Mouse (Mus musculus): ENCODE measurements around the gene Hipk1. TPM values are rescaled to one million over a fixed set of nuclear protein-coding genes. Genes with fewer than 3 reads are reported as not detected.
A peak's percentile ranks its signal among the peaks of the same experiment; 100 is the strongest.

Hipk1 gene
- total RNA-seq, 1 experiment = 21.8 TPM

DNA sequence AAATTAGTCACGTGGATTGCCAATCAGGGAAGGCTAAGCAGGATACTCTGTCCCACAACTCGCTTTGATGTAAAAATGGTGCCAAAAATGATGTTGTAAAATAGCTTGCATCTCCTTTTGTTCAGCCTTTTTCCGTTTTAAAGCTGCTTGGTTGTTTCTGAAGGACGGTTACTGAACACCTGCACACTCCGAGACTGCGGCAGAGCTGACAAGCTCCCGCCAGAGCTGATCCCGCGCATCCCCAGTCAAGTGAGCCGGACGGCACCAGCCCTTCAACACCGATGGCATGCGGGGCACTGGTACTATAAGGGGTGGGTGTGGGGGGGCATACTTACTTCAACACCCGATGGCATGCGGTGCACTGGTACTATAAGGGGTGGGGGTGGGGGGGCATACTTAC, 17.4 kb downstream of the Hipk1 start:
- no peak overlapping the region for H3K4me3 ChIP-seq (ENCODE audit: insufficient read depth in 1 of 2, low read depth in 1 of 2, low read length in 2 of 2, poor library complexity in 1 of 2, severe bottlenecking in 1 of 2)
- peaks cover 2% of the 10 kb centered on the region; the same call in 1 of the 2 replicates for H3K36me3 ChIP-seq (ENCODE audit: control insufficient read depth, insufficient read depth, low read length, poor library complexity, severe bottlenecking)
- H3K27ac ChIP-seq (ENCODE audit: insufficient read depth, low read depth, low read length, poor library complexity, severe bottlenecking) = no peak overlapping the region
- DNase-seq (ENCODE audit: low read depth, low spot score) = no peak
- in situ Hi-C loops (cut with MboI; ENCODE audit: low sequenced_read_pairs in 2 of 2, unreplicated experiment in 2 of 2) = no loop called here
- no peak overlapping the region; the same call in 1 of the 2 replicates for H3K9ac ChIP-seq (ENCODE audit: insufficient read depth, low read depth, low read length, poor library complexity, severe bottlenecking)
- no peaks in the 10 kb centered on the region for H3K9me3 ChIP-seq (ENCODE audit: control insufficient read depth, insufficient read depth, low read depth, low read length)
- TF ChIP-seq MAFK (IDR thresholded peaks at IDR 0.05; ENCODE audit: insufficient read depth, low read depth, low read length) (no peak), CHD2 (IDR thresholded peaks at IDR 0.05; ENCODE audit: low read depth, low read length) (no peak), HCFC1 (IDR thresholded peaks at IDR 0.05; ENCODE audit: borderline replicate concordance, insufficient read depth, low read length) (no peak), ZNF384 (IDR thresholded peaks at IDR 0.05; ENCODE audit: low read depth, low read length) (no peak), ZC3H11A (IDR thresholded peaks at IDR 0.05; ENCODE audit: borderline replicate concordance, low read depth, low read length) (no peak)
- H3K4me1 ChIP-seq (ENCODE audit: control insufficient read depth in 2 of 2, insufficient read depth in 2 of 2, low read length in 2 of 2, poor library complexity in 1 of 2) = peaks cover 4% of the 10 kb centered on the region in 2 experiments

DNA sequence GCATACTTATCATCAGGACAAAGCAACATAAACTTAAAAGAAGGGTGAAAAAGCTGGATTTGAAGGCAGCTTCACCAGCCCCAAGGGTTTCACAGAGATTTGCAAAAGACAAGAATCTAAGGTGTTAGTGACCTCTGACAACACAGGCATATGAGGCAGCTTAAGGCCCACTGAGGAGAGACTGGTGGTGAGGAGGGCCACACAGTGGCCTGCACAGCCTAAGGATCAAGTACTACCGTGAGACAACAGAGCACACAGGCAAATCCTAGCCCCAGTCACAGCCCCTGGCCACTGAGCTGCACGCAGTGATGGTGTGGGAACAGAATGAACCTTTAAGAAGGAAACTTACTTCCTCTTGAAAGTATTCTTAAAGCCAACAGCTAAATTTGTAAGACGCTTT, 17.9 kb downstream of the Hipk1 start:
- H3K9ac ChIP-seq (ENCODE audit: insufficient read depth, low read depth, low read length, poor library complexity, severe bottlenecking) = no peak overlapping the region
- no peak overlapping the region for H3K4me3 ChIP-seq (ENCODE audit: insufficient read depth in 1 of 2, low read depth in 1 of 2, low read length in 2 of 2, poor library complexity in 1 of 2, severe bottlenecking in 1 of 2)
- in situ Hi-C loops (cut with MboI; ENCODE audit: low sequenced_read_pairs in 2 of 2, unreplicated experiment in 2 of 2) = no loop called here
- no peak for DNase-seq (ENCODE audit: low read depth, low spot score)
- peaks cover 2% of the 10 kb centered on the region; the same call in 1 of the 2 replicates for H3K36me3 ChIP-seq (ENCODE audit: control insufficient read depth, insufficient read depth, low read length, poor library complexity, severe bottlenecking)
- H3K9me3 ChIP-seq (ENCODE audit: control insufficient read depth, insufficient read depth, low read depth, low read length) = no peaks in the 10 kb centered on the region
- no peak for TF ChIP-seq MAFK (IDR thresholded peaks at IDR 0.05; ENCODE audit: insufficient read depth, low read depth, low read length)
- no peak for TF ChIP-seq ZNF384 (IDR thresholded peaks at IDR 0.05; ENCODE audit: low read depth, low read length)
- TF ChIP-seq CHD2 (IDR thresholded peaks at IDR 0.05; ENCODE audit: low read depth, low read length) = no peak
- no peak for TF ChIP-seq ZC3H11A (IDR thresholded peaks at IDR 0.05; ENCODE audit: borderline replicate concordance, low read depth, low read length)
- no peak for TF ChIP-seq HCFC1 (IDR thresholded peaks at IDR 0.05; ENCODE audit: borderline replicate concordance, insufficient read depth, low read length)
- H3K27ac ChIP-seq (ENCODE audit: insufficient read depth, low read depth, low read length, poor library complexity, severe bottlenecking) = no peak overlapping the region
- peaks cover 4% of the 10 kb centered on the region in 2 experiments for H3K4me1 ChIP-seq (ENCODE audit: control insufficient read depth in 2 of 2, insufficient read depth in 2 of 2, low read length in 2 of 2, poor library complexity in 1 of 2)

DNA sequence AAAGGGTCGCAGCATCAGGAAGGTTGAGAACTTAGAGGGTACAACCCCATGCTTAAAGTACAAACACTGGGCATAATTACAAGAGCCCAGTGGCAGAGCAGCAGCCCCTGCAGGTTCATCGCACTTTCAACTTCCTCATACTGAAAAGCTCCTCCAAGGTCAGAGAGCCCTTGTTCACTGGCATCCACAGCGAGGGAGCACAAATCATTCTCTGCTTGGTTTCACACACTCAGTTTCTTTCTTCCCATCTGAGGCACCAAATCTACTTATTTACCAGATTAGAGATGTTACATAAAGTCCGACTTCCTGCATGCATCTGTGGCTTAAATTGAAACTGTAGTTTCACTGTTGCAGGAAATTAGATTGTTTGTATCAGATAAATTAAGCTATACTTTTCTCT, 18.5 kb downstream of the Hipk1 start:
- DNase-seq (ENCODE audit: low read depth, low spot score) = no peak
- Histone ChIP-seq H3K9me3 (ENCODE audit: control insufficient read depth, insufficient read depth, low read depth, low read length) (no peaks in the 10 kb centered on the region), H3K9ac (ENCODE audit: insufficient read depth, low read depth, low read length, poor library complexity, severe bottlenecking) (no peak overlapping the region; the same call in 1 of the 2 replicates), H3K4me3 (ENCODE audit: insufficient read depth in 1 of 2, low read depth in 1 of 2, low read length in 2 of 2, poor library complexity in 1 of 2, severe bottlenecking in 1 of 2) (no peak overlapping the region), H3K27ac (ENCODE audit: insufficient read depth, low read depth, low read length, poor library complexity, severe bottlenecking) (no peak overlapping the region), H3K4me1 (ENCODE audit: control insufficient read depth in 2 of 2, insufficient read depth in 2 of 2, low read length in 2 of 2, poor library complexity in 1 of 2) (peaks cover 4% of the 10 kb centered on the region in 2 experiments), H3K36me3 (ENCODE audit: control insufficient read depth, insufficient read depth, low read length, poor library complexity, severe bottlenecking) (peaks cover 2% of the 10 kb centered on the region; the same call in 1 of the 2 replicates)
- TF ChIP-seq ZC3H11A (IDR thresholded peaks at IDR 0.05; ENCODE audit: borderline replicate concordance, low read depth, low read length) = no peak
- TF ChIP-seq CHD2 (IDR thresholded peaks at IDR 0.05; ENCODE audit: low read depth, low read length) = no peak
- no peak for TF ChIP-seq ZNF384 (IDR thresholded peaks at IDR 0.05; ENCODE audit: low read depth, low read length)
- no peak for TF ChIP-seq HCFC1 (IDR thresholded peaks at IDR 0.05; ENCODE audit: borderline replicate concordance, insufficient read depth, low read length)
- no peak for TF ChIP-seq MAFK (IDR thresholded peaks at IDR 0.05; ENCODE audit: insufficient read depth, low read depth, low read length)
- in situ Hi-C loops (cut with MboI; ENCODE audit: low sequenced_read_pairs in 2 of 2, unreplicated experiment in 2 of 2) = no loop called here

DNA sequence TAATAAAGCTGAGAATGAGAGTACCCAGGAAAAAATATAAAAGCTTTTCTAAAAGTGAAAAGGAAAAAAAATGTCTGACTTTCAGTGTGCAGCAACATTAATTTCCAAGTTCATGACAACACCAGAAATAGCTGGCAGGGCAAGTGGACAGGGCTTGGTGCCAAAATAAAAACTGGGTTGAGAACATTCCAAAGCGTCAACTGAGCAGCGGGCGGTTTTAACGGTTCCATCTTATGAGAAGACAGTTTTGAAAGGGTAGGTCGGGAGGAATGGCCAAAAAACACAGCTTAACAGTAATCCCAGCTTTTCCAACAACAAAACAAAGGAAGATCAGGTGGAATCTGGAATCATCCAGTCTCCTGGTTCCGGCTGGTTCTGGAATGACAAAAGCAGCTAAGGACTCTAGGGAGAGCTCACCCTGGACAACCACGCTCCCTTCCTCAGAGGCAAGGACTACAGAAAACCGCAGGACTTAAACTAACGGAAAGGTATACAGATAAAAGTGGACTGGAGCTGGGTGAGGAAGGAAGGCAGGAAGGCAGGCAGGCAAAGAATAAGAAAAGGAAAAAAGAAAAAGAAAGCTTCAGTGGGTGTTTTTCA, 19.7 kb downstream of the Hipk1 start:
- H3K27ac ChIP-seq (ENCODE audit: insufficient read depth, low read depth, low read length, poor library complexity, severe bottlenecking) = peak overlapping the region; percentile 58; the same call in 1 of the 2 replicates
- peak; percentile 46 for DNase-seq (ENCODE audit: low read depth, low spot score)
- TF ChIP-seq MAFK (IDR thresholded peaks at IDR 0.05; ENCODE audit: insufficient read depth, low read depth, low read length) = no peak
- TF ChIP-seq ZC3H11A (IDR thresholded peaks at IDR 0.05; ENCODE audit: borderline replicate concordance, low read depth, low read length) = no peak; the same call in 1 of the 2 replicates
- no peak for TF ChIP-seq HCFC1 (IDR thresholded peaks at IDR 0.05; ENCODE audit: borderline replicate concordance, insufficient read depth, low read length)
- TF ChIP-seq CHD2 (IDR thresholded peaks at IDR 0.05; ENCODE audit: low read depth, low read length) = no peak
- TF ChIP-seq ZNF384 (IDR thresholded peaks at IDR 0.05; ENCODE audit: low read depth, low read length) = no peak
- no peaks in the 10 kb centered on the region; the same call in 1 of the 2 replicates for H3K36me3 ChIP-seq (ENCODE audit: control insufficient read depth, insufficient read depth, low read length, poor library complexity, severe bottlenecking)
- H3K9ac ChIP-seq (ENCODE audit: insufficient read depth, low read depth, low read length, poor library complexity, severe bottlenecking) = no peak overlapping the region
- peaks cover 4% of the 10 kb centered on the region in 2 experiments for H3K4me1 ChIP-seq (ENCODE audit: control insufficient read depth in 2 of 2, insufficient read depth in 2 of 2, low read length in 2 of 2, poor library complexity in 1 of 2)
- H3K4me3 ChIP-seq (ENCODE audit: insufficient read depth in 1 of 2, low read depth in 1 of 2, low read length in 2 of 2, poor library complexity in 1 of 2, severe bottlenecking in 1 of 2) = no peak overlapping the region
- in situ Hi-C loops (cut with MboI; ENCODE audit: low sequenced_read_pairs in 2 of 2, unreplicated experiment in 2 of 2) = no loop called here
- no peaks in the 10 kb centered on the region for H3K9me3 ChIP-seq (ENCODE audit: control insufficient read depth, insufficient read depth, low read depth, low read length)

All from ES-E14 (cell line).